Mouse (Mus musculus): Measurements from ENCODE around the gene Aars2. TPM values are rescaled to one million over a fixed set of nuclear protein-coding genes. Genes with fewer than 3 reads are reported as not detected.

The Aars2 gene
- total and polyA plus RNA-seq, 2 experiments from 2014 or later = 15.0 to 25.6 TPM

- WGBS = 85% methylated on average over 28 of the region's 28 CpGs
- DNase-seq (ENCODE audit: low spot score) = no peak
- ATAC-seq (ENCODE audit: insufficient read depth, low read depth) = no peak
- Histone ChIP-seq H3K27me3 (ENCODE audit: control insufficient read depth, insufficient read depth, low read length) (no peaks in the 10 kb centered on the region), H3K4me2 (ENCODE audit: low read depth, low read length) (no peak overlapping the region), H3K9me3 (replicated peaks; ENCODE audit: control insufficient read depth, low read length) (no peaks in the 10 kb centered on the region), H3K27ac (ENCODE audit: low read depth) (no peak overlapping the region), H3K9ac (replicated peaks; ENCODE audit: low read depth, low read length) (no peak overlapping the region), H3K4me3 (ENCODE audit: low read depth, low read length) (no peak overlapping the region), H3K4me1 (ENCODE audit: control insufficient read depth, insufficient read depth) (no peaks in the 10 kb centered on the region), H3K36me3 (replicated peaks; ENCODE audit: control insufficient read depth, insufficient read depth, low read length) (peaks cover 39% of the 10 kb centered on the region)
- TF ChIP-seq EP300 (IDR thresholded peaks at IDR 0.05; ENCODE audit: low read depth) (no peak), CTCF (IDR thresholded peaks at IDR 0.05; ENCODE audit: low read depth) (no peak)
Measured at GRCm38 (mm10) chr17:45517549-45518215, 11.0 kb downstream of the Aars2 start.

DNA sequence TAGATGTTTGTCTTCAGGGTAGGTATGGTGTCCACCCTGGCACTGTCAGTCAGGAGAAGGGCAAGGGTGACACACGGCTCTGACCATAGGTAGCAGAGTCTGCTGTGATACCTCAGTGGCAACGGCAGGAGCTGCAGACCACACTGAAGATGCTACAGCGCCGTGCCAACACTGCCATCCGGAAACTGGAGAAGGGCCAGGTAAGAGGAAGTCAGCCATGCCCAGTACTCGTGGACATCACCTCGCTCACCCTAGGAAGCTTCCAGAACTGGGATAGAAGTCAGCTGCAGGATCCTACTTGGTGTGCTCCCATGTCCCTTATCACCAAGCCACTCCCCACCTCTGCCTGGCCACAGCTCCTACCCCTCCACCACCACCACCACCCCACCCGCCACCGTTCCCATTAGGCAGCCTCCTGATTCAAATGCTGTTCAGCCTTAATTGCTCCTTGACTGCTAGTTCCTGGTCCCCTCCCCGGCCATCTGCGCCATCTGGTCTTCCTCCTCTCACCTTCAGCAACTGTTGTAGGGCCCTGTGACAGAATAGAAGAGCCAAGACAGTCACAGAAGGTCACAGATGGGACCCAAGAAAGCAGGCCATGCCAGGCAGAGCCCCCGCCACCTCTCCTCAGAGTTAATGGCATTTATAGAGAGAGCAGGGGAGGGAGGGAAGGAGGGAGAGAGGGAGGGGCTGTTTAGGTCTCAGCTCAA, 12.3 kb downstream of the Aars2 start:
- 82% methylated on average over 12 of the region's 12 CpGs for WGBS
- Histone ChIP-seq H3K9ac (replicated peaks; ENCODE audit: low read depth, low read length) (no peak overlapping the region), H3K4me1 (ENCODE audit: control insufficient read depth, insufficient read depth) (no peaks in the 10 kb centered on the region)

DNA sequence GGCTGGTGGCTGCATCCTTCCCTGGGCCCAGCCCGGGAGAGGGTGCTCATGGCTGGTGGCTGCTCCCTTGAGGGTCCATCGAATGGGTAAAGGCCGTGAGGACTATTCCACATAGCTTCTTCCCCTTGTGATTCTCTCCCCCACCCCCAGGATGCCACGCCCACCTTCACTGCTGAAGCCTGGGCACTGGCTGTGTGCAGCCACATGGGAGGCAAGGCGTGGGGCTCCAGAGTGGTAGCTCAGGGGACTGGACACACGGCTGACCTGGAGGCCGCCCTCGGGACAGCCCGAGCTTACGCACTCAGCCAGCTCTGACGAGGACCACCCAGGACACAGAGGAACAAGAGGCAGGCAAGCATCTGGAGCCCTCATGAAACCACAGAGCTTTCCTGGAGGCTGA, 13.5 kb downstream of the Aars2 start:
- H3K4me2 ChIP-seq (ENCODE audit: low read depth, low read length) = no peak overlapping the region
- no peak overlapping the region for H3K4me3 ChIP-seq (ENCODE audit: low read depth, low read length)
- no peak overlapping the region for H3K27ac ChIP-seq (ENCODE audit: low read depth)
- peaks cover 39% of the 10 kb centered on the region for H3K36me3 ChIP-seq (replicated peaks; ENCODE audit: control insufficient read depth, insufficient read depth, low read length)
- no peaks in the 10 kb centered on the region for H3K4me1 ChIP-seq (ENCODE audit: control insufficient read depth, insufficient read depth)
- H3K27me3 ChIP-seq (ENCODE audit: control insufficient read depth, insufficient read depth, low read length) = no peaks in the 10 kb centered on the region; the same call in 1 of the 2 replicates
- DNase-seq (ENCODE audit: low spot score) (no peak), ATAC-seq (ENCODE audit: insufficient read depth, low read depth) (no peak)
- 87% methylated on average over 11 of the region's 11 CpGs for WGBS
- H3K9ac ChIP-seq (replicated peaks; ENCODE audit: low read depth, low read length) = no peak overlapping the region
- no peaks in the 10 kb centered on the region for H3K9me3 ChIP-seq (replicated peaks; ENCODE audit: control insufficient read depth, low read length)
- TF ChIP-seq EP300 (IDR thresholded peaks at IDR 0.05; ENCODE audit: low read depth) = no peak
- no peak for TF ChIP-seq CTCF (IDR thresholded peaks at IDR 0.05; ENCODE audit: low read depth)

More for the DNA sequence above, 12.3 kb downstream of the Aars2 start:
- ATAC-seq (ENCODE audit: insufficient read depth, low read depth) = no peak
- Histone ChIP-seq H3K9me3 (replicated peaks; ENCODE audit: control insufficient read depth, low read length) (no peaks in the 10 kb centered on the region), H3K27me3 (ENCODE audit: control insufficient read depth, insufficient read depth, low read length) (no peaks in the 10 kb centered on the region), H3K27ac (ENCODE audit: low read depth) (no peak overlapping the region), H3K36me3 (replicated peaks; ENCODE audit: control insufficient read depth, insufficient read depth, low read length) (peaks cover 39% of the 10 kb centered on the region), H3K4me3 (ENCODE audit: low read depth, low read length) (no peak overlapping the region), H3K4me2 (ENCODE audit: low read depth, low read length) (no peak overlapping the region)
- TF ChIP-seq CTCF (IDR thresholded peaks at IDR 0.05; ENCODE audit: low read depth) = no peak
- no peak for TF ChIP-seq EP300 (IDR thresholded peaks at IDR 0.05; ENCODE audit: low read depth)
- DNase-seq (ENCODE audit: low spot score) = no peak

GRCm38 (mm10) chr17:45523263-45523662, 16.6 kb downstream of the Aars2 start, which contains the start of gene Tcte1:
Gene Tcte1, plus strand, starts transcription at chr17:45523434.
- no peak within 1 kb of the TSS for H3K9ac ChIP-seq (replicated peaks; ENCODE audit: low read depth, low read length)
- H3K36me3 ChIP-seq (replicated peaks; ENCODE audit: control insufficient read depth, insufficient read depth, low read length) = peaks cover 24% of the 10 kb centered on the region
- H3K4me1 ChIP-seq (ENCODE audit: control insufficient read depth, insufficient read depth) = peaks cover 4% of the 10 kb centered on the region; the same call in 1 of the 2 replicates
- peak within 1 kb of the TSS; percentile 18 for H3K4me3 ChIP-seq (ENCODE audit: low read depth, low read length)
- ATAC-seq (ENCODE audit: insufficient read depth, low read depth) = peak; percentile 40; the same call in 1 of the 2 replicates
- no peak within 1 kb of the TSS for H3K27ac ChIP-seq (ENCODE audit: low read depth)
- H3K27me3 ChIP-seq (ENCODE audit: control insufficient read depth, insufficient read depth, low read length) = no peaks in the 10 kb centered on the region; the same call in 1 of the 2 replicates
- peak within 1 kb of the TSS; percentile 54 for H3K4me2 ChIP-seq (ENCODE audit: low read depth, low read length)
- DNase-seq (ENCODE audit: low spot score) = no peak
- H3K9me3 ChIP-seq (replicated peaks; ENCODE audit: control insufficient read depth, low read length) = no peaks in the 10 kb centered on the region
- TF ChIP-seq EP300 (IDR thresholded peaks at IDR 0.05; ENCODE audit: low read depth) (no peak), CTCF (IDR thresholded peaks at IDR 0.05; ENCODE audit: low read depth) (no peak)
- 2% methylated on average over 21 of the region's 21 CpGs for WGBS

- H3K36me3 ChIP-seq (replicated peaks; ENCODE audit: control insufficient read depth, insufficient read depth, low read length) = peaks cover 10% of the 10 kb centered on the region
- ATAC-seq (ENCODE audit: insufficient read depth, low read depth) (no peak), DNase-seq (ENCODE audit: low spot score) (no peak)
- H3K9me3 ChIP-seq (replicated peaks; ENCODE audit: control insufficient read depth, low read length) = no peaks in the 10 kb centered on the region
- no peak overlapping the region for H3K4me2 ChIP-seq (ENCODE audit: low read depth, low read length)
- 81% methylated on average over 4 of the region's 4 CpGs for WGBS
- TF ChIP-seq CTCF (IDR thresholded peaks at IDR 0.05; ENCODE audit: low read depth) = no peak
- no peak for TF ChIP-seq EP300 (IDR thresholded peaks at IDR 0.05; ENCODE audit: low read depth)
- peaks cover 5% of the 10 kb centered on the region for H3K27me3 ChIP-seq (ENCODE audit: control insufficient read depth, insufficient read depth, low read length)
- H3K27ac ChIP-seq (ENCODE audit: low read depth) = no peak overlapping the region
- H3K4me3 ChIP-seq (ENCODE audit: low read depth, low read length) = no peak overlapping the region
- H3K4me1 ChIP-seq (ENCODE audit: control insufficient read depth, insufficient read depth) = peaks cover 4% of the 10 kb centered on the region; the same call in 1 of the 2 replicates
- H3K9ac ChIP-seq (replicated peaks; ENCODE audit: low read depth, low read length) = no peak overlapping the region
Measured at GRCm38 (mm10) chr17:45524961-45525360, 18.3 kb downstream of the Aars2 start.
